Mouse (Mus musculus) thymus, adult 2 months (tissue): ENCODE data around the gene Rnf215.

Source experiments
- CTCF ChIP-seq: fragments of 200-500 bp; IDR thresholded peaks from 2 replicates; pipeline ENCODE4 v1.5.1; 2012; ENCODE audit warnings: mild to moderate bottlenecking, control low read depth, low read length, moderate library complexity, borderline replicate concordance; ENCODE audit not compliant: control insufficient read depth, poor library complexity, insufficient read depth; ENCODE audit errors: extremely low read depth
- POLR2A ChIP-seq: fragments of 200-500 bp; IDR thresholded peaks from 2 replicates; pipeline ENCODE4 v1.6.1; 2012; ENCODE audit warnings: mild to moderate bottlenecking, low read length, control low read depth, moderate library complexity; ENCODE audit not compliant: control insufficient read depth, poor library complexity, insufficient read depth; ENCODE audit errors: extremely low read depth

DNA sequence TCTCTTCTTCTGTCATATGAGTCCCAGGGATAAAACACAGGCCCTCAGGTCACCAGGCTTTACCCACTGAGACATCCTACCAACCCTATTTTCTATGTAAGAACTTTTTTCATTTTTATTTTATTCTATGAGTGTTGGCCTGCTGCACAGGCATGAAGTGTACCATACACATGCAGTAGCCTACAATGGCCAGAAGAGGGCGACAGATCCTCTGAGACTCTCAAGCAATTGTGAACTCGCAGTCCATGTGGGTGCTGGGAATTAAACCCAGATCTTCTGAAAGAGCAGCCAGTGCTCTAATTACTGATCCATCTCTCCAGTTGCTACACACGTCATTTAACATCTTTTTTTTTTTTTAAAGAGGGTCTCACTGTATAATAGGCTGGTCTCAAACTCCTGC is 1.6 kb upstream of the Rnf215 start:
- TF ChIP-seq CTCF: no peak
- TF ChIP-seq POLR2A: no peak
